Mouse (Mus musculus): Measurements from ENCODE around the gene Prkch. TPM values are rescaled to one million over a fixed set of nuclear protein-coding genes. Genes with fewer than 3 reads are reported as not detected.

Gene Prkch
- polyA plus RNA-seq, 2 experiments: 1.1 to 1.6 TPM

GRCm38 (mm10) chr12:73625277-73626032 is 40.9 kb downstream of the Prkch start:
- H3K9me3 ChIP-seq (ENCODE audit: control insufficient read depth, low read length): no peaks in the 10 kb centered on the region
- no peaks in the 10 kb centered on the region for H3K27me3 ChIP-seq (ENCODE audit: control insufficient read depth, insufficient read depth, low read length)
- H3K9ac ChIP-seq (replicated peaks): no peak overlapping the region
- H3K4me3 ChIP-seq (ENCODE audit: insufficient read depth in 1 of 2, low read depth in 2 of 2, low read length in 2 of 2): no peak overlapping the region
- no peak overlapping the region for H3K27ac ChIP-seq
- 53% methylated on average over 6 of the region's 6 CpGs for WGBS (ENCODE audit: insufficient replicate concordance)
- no peak overlapping the region for H3K4me2 ChIP-seq (ENCODE audit: low read depth)
- ATAC-seq (ENCODE audit: insufficient read depth): no peak
- H3K4me1 ChIP-seq (replicated peaks; ENCODE audit: control insufficient read depth in 2 of 2, insufficient read depth in 2 of 2, low read length in 1 of 2): no peaks in the 10 kb centered on the region
- no peaks in the 10 kb centered on the region for H3K36me3 ChIP-seq (replicated peaks; ENCODE audit: control insufficient read depth, insufficient read depth, low read depth)
- TF ChIP-seq CTCF (IDR thresholded peaks at IDR 0.05; ENCODE audit: low read depth): no peak
- no peak for TF ChIP-seq EP300 (IDR thresholded peaks at IDR 0.05; ENCODE audit: low read depth)
- no peak for DNase-seq (ENCODE audit: low read depth in 3 of 3, low spot score in 3 of 3)

- no peak for DNase-seq (ENCODE audit: low read depth in 3 of 3, low spot score in 3 of 3)
- 73% methylated on average over 14 of the region's 14 CpGs for WGBS (ENCODE audit: insufficient replicate concordance)
- no peak overlapping the region for H3K4me2 ChIP-seq (ENCODE audit: low read depth)
Measured at GRCm38 (mm10) chr12:73627902-73628301, 43.3 kb downstream of the Prkch start.

GRCm38 (mm10) chr12:73630596-73630995 is 46.0 kb downstream of the Prkch start:
- no peak overlapping the region for H3K9ac ChIP-seq (replicated peaks)
- no peaks in the 10 kb centered on the region for H3K9me3 ChIP-seq (ENCODE audit: control insufficient read depth, low read length)
- WGBS (ENCODE audit: insufficient replicate concordance): 67% methylated on average over 11 of the region's 11 CpGs
- no peak overlapping the region for H3K27ac ChIP-seq
- H3K27me3 ChIP-seq (ENCODE audit: control insufficient read depth, insufficient read depth, low read length): no peaks in the 10 kb centered on the region
- H3K36me3 ChIP-seq (replicated peaks; ENCODE audit: control insufficient read depth, insufficient read depth, low read depth): no peaks in the 10 kb centered on the region
- H3K4me1 ChIP-seq (replicated peaks; ENCODE audit: control insufficient read depth in 2 of 2, insufficient read depth in 2 of 2, low read length in 1 of 2): no peaks in the 10 kb centered on the region; a peak in 1 of 4 replicates
- H3K4me3 ChIP-seq (ENCODE audit: insufficient read depth in 1 of 2, low read depth in 2 of 2, low read length in 2 of 2): no peak overlapping the region
- no peak overlapping the region for H3K4me2 ChIP-seq (ENCODE audit: low read depth)
- DNase-seq (ENCODE audit: low read depth in 3 of 3, low spot score in 3 of 3) (no peak), ATAC-seq (ENCODE audit: insufficient read depth) (no peak)
- TF ChIP-seq EP300 (IDR thresholded peaks at IDR 0.05; ENCODE audit: low read depth) (no peak), CTCF (IDR thresholded peaks at IDR 0.05; ENCODE audit: low read depth) (no peak)

More at GRCm38 (mm10) chr12:73627902-73628301, 43.3 kb downstream of the Prkch start:
- no peak overlapping the region for H3K9ac ChIP-seq (replicated peaks)
- H3K4me3 ChIP-seq (ENCODE audit: insufficient read depth in 1 of 2, low read depth in 2 of 2, low read length in 2 of 2): no peak overlapping the region
- TF ChIP-seq CTCF (IDR thresholded peaks at IDR 0.05; ENCODE audit: low read depth) (no peak), EP300 (IDR thresholded peaks at IDR 0.05; ENCODE audit: low read depth) (no peak)
- H3K9me3 ChIP-seq (ENCODE audit: control insufficient read depth, low read length): no peaks in the 10 kb centered on the region
- no peaks in the 10 kb centered on the region for H3K36me3 ChIP-seq (replicated peaks; ENCODE audit: control insufficient read depth, insufficient read depth, low read depth)
- no peak overlapping the region for H3K27ac ChIP-seq
- H3K27me3 ChIP-seq (ENCODE audit: control insufficient read depth, insufficient read depth, low read length): no peaks in the 10 kb centered on the region
- no peak for ATAC-seq (ENCODE audit: insufficient read depth)
- H3K4me1 ChIP-seq (replicated peaks; ENCODE audit: control insufficient read depth in 2 of 2, insufficient read depth in 2 of 2, low read length in 1 of 2): no peaks in the 10 kb centered on the region; a peak in 1 of 4 replicates

- Histone ChIP-seq H3K4me1 (replicated peaks; ENCODE audit: control insufficient read depth in 2 of 2, insufficient read depth in 2 of 2, low read length in 1 of 2) (no peaks in the 10 kb centered on the region; a peak in 1 of 4 replicates), H3K27me3 (ENCODE audit: control insufficient read depth, insufficient read depth, low read length) (no peaks in the 10 kb centered on the region), H3K9me3 (ENCODE audit: control insufficient read depth, low read length) (no peaks in the 10 kb centered on the region), H3K4me3 (ENCODE audit: insufficient read depth in 1 of 2, low read depth in 2 of 2, low read length in 2 of 2) (no peak overlapping the region), H3K9ac (replicated peaks) (no peak overlapping the region), H3K36me3 (replicated peaks; ENCODE audit: control insufficient read depth, insufficient read depth, low read depth) (no peaks in the 10 kb centered on the region), H3K27ac (no peak overlapping the region), H3K4me2 (ENCODE audit: low read depth) (no peak overlapping the region)
- DNase-seq (ENCODE audit: low read depth in 3 of 3, low spot score in 3 of 3): no peak
- no peak for TF ChIP-seq CTCF (IDR thresholded peaks at IDR 0.05; ENCODE audit: low read depth)
- no peak for TF ChIP-seq EP300 (IDR thresholded peaks at IDR 0.05; ENCODE audit: low read depth)
- no peak for ATAC-seq (ENCODE audit: insufficient read depth)
- 65% methylated on average over 11 of the region's 11 CpGs for WGBS (ENCODE audit: insufficient replicate concordance)
Measured at GRCm38 (mm10) chr12:73631148-73631547, 46.6 kb downstream of the Prkch start.

DNA sequence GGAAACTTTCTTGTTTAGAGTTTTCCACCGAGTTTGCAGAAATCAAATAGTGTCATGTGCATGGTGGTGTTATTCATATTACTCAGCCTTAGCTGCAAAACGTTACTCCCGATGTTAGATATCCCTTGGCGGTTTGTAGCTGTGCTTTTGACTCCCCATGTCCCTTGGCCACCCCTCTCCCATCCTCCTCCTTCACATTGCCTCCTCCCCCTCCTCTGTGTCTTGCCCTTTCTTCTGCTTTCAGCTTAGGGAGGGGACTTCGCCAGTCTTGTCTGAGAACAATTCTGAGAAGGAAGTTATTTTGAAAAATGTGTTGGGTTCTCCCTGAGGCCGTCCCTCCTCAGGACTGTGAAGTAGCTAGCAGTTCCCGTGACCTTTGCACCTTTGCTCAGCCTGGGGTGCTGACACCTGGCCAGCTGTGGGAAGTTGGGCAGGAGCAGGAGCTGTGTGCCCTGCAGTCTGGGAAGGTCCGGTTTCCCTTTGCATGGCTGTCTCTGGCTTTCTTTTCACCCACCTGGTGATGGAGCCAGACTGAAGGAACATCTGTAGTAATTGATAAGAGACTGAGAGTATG is 48.2 kb downstream of the Prkch start:
- no peak overlapping the region for H3K9ac ChIP-seq (replicated peaks)
- no peaks in the 10 kb centered on the region for H3K36me3 ChIP-seq (replicated peaks; ENCODE audit: control insufficient read depth, insufficient read depth, low read depth)
- no peaks in the 10 kb centered on the region for H3K27me3 ChIP-seq (ENCODE audit: control insufficient read depth, insufficient read depth, low read length)
- ATAC-seq (ENCODE audit: insufficient read depth) (no peak), DNase-seq (ENCODE audit: low read depth in 3 of 3, low spot score in 3 of 3) (no peak)
- H3K4me2 ChIP-seq (ENCODE audit: low read depth): no peak overlapping the region
- H3K27ac ChIP-seq: no peak overlapping the region
- 9% methylated on average over 8 of the region's 8 CpGs for WGBS (ENCODE audit: insufficient replicate concordance)
- no peaks in the 10 kb centered on the region for H3K9me3 ChIP-seq (ENCODE audit: control insufficient read depth, low read length)
- no peak for TF ChIP-seq EP300 (IDR thresholded peaks at IDR 0.05; ENCODE audit: low read depth)
- no peak for TF ChIP-seq CTCF (IDR thresholded peaks at IDR 0.05; ENCODE audit: low read depth)
- no peak overlapping the region for H3K4me3 ChIP-seq (ENCODE audit: insufficient read depth in 1 of 2, low read depth in 2 of 2, low read length in 2 of 2)
- no peaks in the 10 kb centered on the region; a peak in 1 of 4 replicates for H3K4me1 ChIP-seq (replicated peaks; ENCODE audit: control insufficient read depth in 2 of 2, insufficient read depth in 2 of 2, low read length in 1 of 2)
